Comparison of ENCODE assay signal across 1 mouse cellular context in genomic region chr15:31571906-31572722, GRCm38 (mm10).
TF ChIP-seq lines count a peak whose summit lies in the region.

No protein-coding gene starts in this region.

TF ChIP-seq in MEL, 35 proteins besides CTCF, POLR2A, EP300 and RAD21:
- TF ChIP-seq MAFK (IDR thresholded peaks at IDR 0.05; ENCODE audit: borderline replicate concordance, low read depth, low read length), result no peak
- no peak for TF ChIP-seq NRF1 (IDR thresholded peaks at IDR 0.05; ENCODE audit: insufficient read depth, low read depth, low read length, poor library complexity, severe bottlenecking)
- TF ChIP-seq TBP (IDR thresholded peaks at IDR 0.05; ENCODE audit: low read depth, low read length), result no peak
TF ChIP-seq in MEL: peak in this region for 0.
